Mouse (Mus musculus): ENCODE data around the gene Ptpre. TPM values are rescaled to one million over a fixed set of nuclear protein-coding genes. Genes with fewer than 3 reads are reported as not detected.

Gene Ptpre
- polyA plus RNA-seq (2012; ENCODE audit: low replicate concordance): 6.9 and 7.5 TPM in 2 replicates

GRCm38 (mm10) chr7:135537341-135537901, at the start of gene Ptpre:
Gene Ptpre (plus strand): TSS chr7:135537481.

GRCm38 (mm10) chr7:135528515-135528914, 8.8 kb upstream of the Ptpre start, which contains the start of gene Clrn3:
Gene Clrn3 (minus strand): TSS chr7:135528654.

GRCm38 (mm10) chr7:135715642-135716444, 178.6 kb downstream of the Ptpre start, which contains the start of gene Mki67:
Gene Mki67 (minus strand): TSS chr7:135716361.

Other genes with a start within 250 kb of the Ptpre start
- gene Foxi2, start 127.2 kb upstream of the Ptpre start, polyA plus RNA-seq (2012; ENCODE audit: low replicate concordance): not detected in 2 replicates
- gene Clrn3, start 8.8 kb upstream of the Ptpre start, polyA plus RNA-seq (2012; ENCODE audit: low replicate concordance): not detected in 2 replicates
- 3.2 and 14.3 TPM in 2 replicates for gene Mki67, start 178.9 kb downstream of the Ptpre start, polyA plus RNA-seq (2012; ENCODE audit: low replicate concordance)